Mouse (Mus musculus) small intestine, adult 2 months (tissue): ENCODE data around the gene R3hdm4. TPM values are rescaled to one million over a fixed set of nuclear protein-coding genes. Genes with fewer than 3 reads are reported as not detected.

ENCODE experiments used
- H3K27ac ChIP-seq: fragments of 200-500 bp; 2 replicates; pipeline ENCODE4 v1.5.1; 2012; ENCODE audit warnings: low read depth, low read length, control low read depth, inconsistent platforms; ENCODE audit not compliant: insufficient read depth
- H3K27me3 ChIP-seq: fragments of 200-500 bp; 2 replicates; pipeline ENCODE4 v1.6.1; 2012; ENCODE audit warnings: mild to moderate bottlenecking, moderate library complexity, low read length, inconsistent platforms; ENCODE audit not compliant: control insufficient read depth, insufficient read depth
- H3K36me3 ChIP-seq: fragments of 200-500 bp; 2 replicates; pipeline ENCODE4 v1.6.1; 2012; ENCODE audit warnings: mild to moderate bottlenecking, low read length, control low read depth, inconsistent platforms; ENCODE audit not compliant: control insufficient read depth, insufficient read depth
- H3K4me1 ChIP-seq: fragments of 200-500 bp; 2 replicates; pipeline ENCODE4 v1.6.1; 2012; ENCODE audit warnings: low read length, inconsistent platforms, mixed read lengths; ENCODE audit not compliant: control insufficient read depth, insufficient read depth, insufficient read length
- H3K4me3 ChIP-seq: fragments of 200-500 bp; 2 replicates; pipeline ENCODE4 v1.5.1; 2012; ENCODE audit warnings: low read depth, mild to moderate bottlenecking, control low read depth, inconsistent platforms, low read length, moderate library complexity
- CTCF ChIP-seq: fragments of 200-500 bp; IDR thresholded peaks from 2 replicates; pipeline ENCODE4 v1.5.1; 2012; ENCODE audit warnings: low read depth, mild to moderate bottlenecking, control low read depth, inconsistent platforms, low read length, moderate library complexity, mixed read lengths; ENCODE audit not compliant: insufficient replicate concordance, insufficient read length; ENCODE audit errors: extremely low read depth
- POLR2A ChIP-seq: fragments of 200-500 bp; IDR thresholded peaks from 2 replicates; pipeline ENCODE4 v1.6.1; 2012; ENCODE audit warnings: low read depth, mild to moderate bottlenecking, control low read depth, inconsistent platforms, low read length, moderate library complexity
- WGBS: fragments of 180-500 bp; shearing (Covaris S2); methylation state at CpG from one replicate; pipeline ENCODE4 v1.1.7; 2018; 5-methylcytosine and 5-hydroxymethylcytosine counted together
- polyA plus RNA-seq: library from polyadenylated mRNA; depleted of rRNA; stranded (reverse); fragments of >200 nt; gene quantifications from 2 replicates; pipeline ENCODE4 v1.2.3, GENCODE M21; 2012

Gene R3hdm4
- polyA plus RNA-seq, 1 experiment: 104 TPM

GRCm38 (mm10) chr10:79950661-79951060, 29.7 kb upstream of the R3hdm4 start:
- Histone ChIP-seq H3K4me3 (no peak overlapping the region), H3K27me3 (no peaks in the 10 kb centered on the region), H3K36me3 (peaks cover 4% of the 10 kb centered on the region; the same call in 1 of the 2 replicates), H3K4me1 (no peaks in the 10 kb centered on the region), H3K27ac (no peak overlapping the region)
- TF ChIP-seq POLR2A: no peak
- no peak for TF ChIP-seq CTCF
- WGBS: 90% methylated on average over 18 of the region's 18 CpGs

GRCm38 (mm10) chr10:79949873-79950272, 28.9 kb upstream of the R3hdm4 start:
- H3K4me3 ChIP-seq: no peak overlapping the region
- TF ChIP-seq CTCF (no peak), POLR2A (no peak)
- WGBS: 94% methylated on average over 4 of the region's 4 CpGs
- H3K4me1 ChIP-seq: no peaks in the 10 kb centered on the region
- no peak overlapping the region for H3K27ac ChIP-seq
- H3K27me3 ChIP-seq: no peaks in the 10 kb centered on the region
- H3K36me3 ChIP-seq: peaks cover 4% of the 10 kb centered on the region; the same call in 1 of the 2 replicates

DNA sequence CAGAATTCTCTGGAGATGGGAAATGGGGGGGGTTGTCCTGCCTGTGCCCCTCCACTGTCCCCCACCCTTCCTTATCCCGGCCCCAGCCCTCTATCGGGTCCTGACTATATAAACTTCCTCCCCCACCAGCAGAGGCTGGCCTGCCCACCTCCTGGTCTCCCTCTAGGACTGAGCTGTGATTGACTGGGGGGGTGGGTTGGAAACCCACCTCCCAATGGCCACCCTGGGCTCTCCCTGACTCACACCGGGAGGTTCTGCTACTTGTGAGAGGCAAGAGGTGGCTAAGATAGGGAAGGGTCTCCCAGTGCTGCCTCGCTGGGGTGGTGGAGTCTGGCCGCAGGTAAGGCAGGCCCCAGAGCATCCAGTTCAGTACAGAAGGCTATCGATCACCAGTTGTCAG, 26.5 kb upstream of the R3hdm4 start:
- peaks cover 4% of the 10 kb centered on the region; the same call in 1 of the 2 replicates for H3K36me3 ChIP-seq
- no peaks in the 10 kb centered on the region for H3K27me3 ChIP-seq
- TF ChIP-seq POLR2A (no peak), CTCF (no peak)
- WGBS: 90% methylated on average over 6 of the region's 6 CpGs
- no peak overlapping the region for H3K27ac ChIP-seq
- H3K4me1 ChIP-seq: peaks cover 13% of the 10 kb centered on the region
- no peak overlapping the region for H3K4me3 ChIP-seq

DNA sequence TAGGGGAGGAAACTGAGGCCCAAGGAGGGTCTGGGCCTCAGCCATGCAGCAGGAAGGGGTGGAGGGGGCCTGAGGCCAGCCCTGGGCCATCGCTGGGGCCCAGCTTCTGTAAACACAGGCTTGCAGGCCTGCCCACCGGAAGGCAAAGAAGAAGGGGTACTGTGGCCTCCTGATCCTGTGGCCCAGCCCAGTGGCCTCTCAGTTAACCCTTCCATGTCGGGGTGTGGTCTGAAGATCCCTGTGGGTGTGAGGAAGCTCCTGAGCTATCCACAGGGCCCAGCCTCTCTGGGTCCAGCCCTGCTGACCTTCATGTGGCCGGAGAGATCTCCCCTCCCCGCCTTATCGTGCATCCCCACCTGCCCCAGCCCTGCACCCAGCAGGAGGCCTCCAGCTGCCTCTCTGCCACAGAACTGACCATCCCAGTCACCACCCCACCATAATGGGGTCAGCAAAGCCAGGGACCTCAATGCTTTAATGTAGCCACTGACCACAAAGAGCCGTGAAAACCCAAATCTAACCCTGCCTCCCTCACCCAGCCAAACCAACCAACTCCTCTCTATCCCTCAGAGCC, 25.8 kb upstream of the R3hdm4 start:
- WGBS: 69% methylated on average over 7 of the region's 7 CpGs

GRCm38 (mm10) chr10:79945507-79946234, 24.7 kb upstream of the R3hdm4 start:
- 56% methylated on average over 16 of the region's 16 CpGs for WGBS
- Histone ChIP-seq H3K27me3 (no peaks in the 10 kb centered on the region), H3K4me3 (no peak overlapping the region), H3K4me1 (peaks cover 13% of the 10 kb centered on the region), H3K27ac (no peak overlapping the region), H3K36me3 (peaks cover 2% of the 10 kb centered on the region; the same call in 1 of the 2 replicates)
- TF ChIP-seq POLR2A: no peak
- no peak for TF ChIP-seq CTCF

More for the DNA sequence above, 25.8 kb upstream of the R3hdm4 start:
- Histone ChIP-seq H3K27me3 (no peaks in the 10 kb centered on the region), H3K27ac (no peak overlapping the region), H3K4me3 (no peak overlapping the region), H3K4me1 (peaks cover 13% of the 10 kb centered on the region), H3K36me3 (peaks cover 4% of the 10 kb centered on the region; the same call in 1 of the 2 replicates)
- TF ChIP-seq POLR2A (no peak), CTCF (no peak)

- Histone ChIP-seq H3K4me1 (peaks cover 13% of the 10 kb centered on the region), H3K4me3 (no peak overlapping the region), H3K27ac (no peak overlapping the region), H3K27me3 (no peaks in the 10 kb centered on the region), H3K36me3 (no peaks in the 10 kb centered on the region; the same call in 1 of the 2 replicates)
- TF ChIP-seq CTCF (no peak), POLR2A (no peak)
- WGBS: 32% methylated on average over 9 of the region's 9 CpGs
Measured at GRCm38 (mm10) chr10:79943471-79943901, 22.5 kb upstream of the R3hdm4 start.

GRCm38 (mm10) chr10:79942988-79943387, 22.0 kb upstream of the R3hdm4 start:
- Histone ChIP-seq H3K36me3 (no peaks in the 10 kb centered on the region), H3K27ac (peak overlapping the region; percentile 16), H3K27me3 (no peaks in the 10 kb centered on the region), H3K4me1 (peaks cover 13% of the 10 kb centered on the region), H3K4me3 (no peak overlapping the region)
- 85% methylated on average over 1 of the region's 1 CpGs for WGBS
- TF ChIP-seq POLR2A (no peak), CTCF (no peak)
